ENCODE assay signal across 11 mouse cellular contexts in the genomic region with DNA sequence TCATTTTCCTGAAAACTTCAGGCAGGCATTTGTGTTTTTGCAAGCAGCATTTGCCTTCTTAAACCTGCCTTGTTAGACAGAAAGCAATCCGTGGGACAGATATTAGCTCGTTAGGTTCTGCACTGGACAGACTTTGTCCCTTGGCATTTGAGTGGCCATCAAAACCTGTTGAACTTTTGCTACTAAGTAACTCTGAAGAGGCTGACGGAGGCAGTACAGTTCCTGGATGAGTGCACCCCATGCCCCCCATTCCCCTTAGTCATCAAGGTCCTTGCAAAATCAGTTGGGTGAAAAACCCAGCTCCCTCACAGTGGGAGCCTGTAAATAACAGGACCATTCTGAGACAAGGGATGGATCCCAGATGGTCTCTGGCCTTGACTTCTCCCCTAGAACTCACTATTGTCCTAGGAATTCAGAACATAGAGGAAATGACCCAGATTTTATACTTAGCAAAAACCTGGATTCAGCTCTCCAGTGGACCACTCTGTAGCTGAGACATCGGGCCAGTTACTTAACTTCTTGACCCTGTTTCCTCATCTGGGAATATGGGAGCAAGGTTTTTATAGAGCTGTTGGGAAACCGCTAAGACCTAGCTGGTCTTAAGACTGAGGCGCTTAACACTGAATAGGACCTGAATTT. TPM values are rescaled to one million over a fixed set of nuclear protein-coding genes. Genes with fewer than 3 reads are reported as not detected.
DNase-seq lines count a peak whose midpoint lies in the region; ATAC-seq and TF ChIP-seq lines count a peak whose summit lies in the region.
"Had no signal": no experiment of that assay in that cellular context is flagged by ENCODE, and none has a peak within 500 bp of the region (broad histone marks: within the 10 kb centered on the region; RNA-seq: fewer than 3 reads in every experiment).

No protein-coding gene starts in this region.

- no peaks in the 10 kb centered on the region for H3K36me3 ChIP-seq in heart, embryonic 11.5 days (ENCODE audit: control insufficient read depth, insufficient read depth, low read length)
- H3K36me3 ChIP-seq in E14TG2a.4 (ENCODE audit: insufficient read depth, low read length) = peaks cover 59% of the 10 kb centered on the region
- H3K36me3 ChIP-seq in liver, embryonic 13.5 days = peaks cover 5% of the 10 kb centered on the region; the same call in 1 of the 2 replicates
- H3K36me3 ChIP-seq: heart, embryonic 13.5 days; limb, embryonic 15.5 days had no signal

- WGBS in heart, embryonic 11.5 days (ENCODE audit: insufficient replicate concordance) = 87% methylated on average over 6 of the region's 6 CpGs
- WGBS in liver, embryonic 13.5 days (ENCODE audit: insufficient replicate concordance) = 80% methylated on average over 6 of the region's 6 CpGs

- H3K27ac ChIP-seq in heart, embryonic 11.5 days (ENCODE audit: low read depth, low read length) = no peak overlapping the region
- H3K27ac ChIP-seq in liver, embryonic 13.5 days = no peak overlapping the region
- H3K27ac ChIP-seq: heart, embryonic 13.5 days; hindbrain, embryonic 14.5 days; limb, embryonic 15.5 days had no signal

- peaks cover 15% of the 10 kb centered on the region for H3K27me3 ChIP-seq in heart, embryonic 11.5 days (ENCODE audit: control insufficient read depth, insufficient read depth, low read length)
- H3K27me3 ChIP-seq in E14TG2a.4 (ENCODE audit: insufficient read depth, low read length) = no peaks in the 10 kb centered on the region
- H3K27me3 ChIP-seq in liver, embryonic 13.5 days = no peaks in the 10 kb centered on the region
- H3K27me3 ChIP-seq: limb, embryonic 15.5 days had no signal

- H3K9ac ChIP-seq in heart, embryonic 11.5 days (ENCODE audit: low read depth, low read length) = no peak overlapping the region
- no peak overlapping the region for H3K9ac ChIP-seq in liver, embryonic 13.5 days
- H3K9ac ChIP-seq: hindbrain, embryonic 14.5 days; limb, embryonic 15.5 days had no signal

- no peak overlapping the region for H3K4me2 ChIP-seq in heart, embryonic 11.5 days
- H3K4me2 ChIP-seq in liver, embryonic 13.5 days = peak overlapping the region; percentile 98

- no peak for ATAC-seq in heart, embryonic 11.5 days (replicated peaks; ENCODE audit: insufficient number of reproducible peaks, low FRiP score, low TSS enrichment)
- ATAC-seq in liver, embryonic 13.5 days (ENCODE audit: low read depth) = no peak

- H3K9me3 ChIP-seq in heart, embryonic 11.5 days (replicated peaks; ENCODE audit: control insufficient read depth, low read length) = no peaks in the 10 kb centered on the region
- H3K9me3 ChIP-seq in E14TG2a.4 (ENCODE audit: low read length) = peaks cover 42% of the 10 kb centered on the region
- no peaks in the 10 kb centered on the region for H3K9me3 ChIP-seq in liver, embryonic 13.5 days (replicated peaks)
- H3K9me3 ChIP-seq: heart, embryonic 13.5 days; limb, embryonic 15.5 days had no signal

- H3K4me3 ChIP-seq in heart, embryonic 11.5 days (ENCODE audit: low read depth, low read length) = no peak overlapping the region
- H3K4me3 ChIP-seq in E14TG2a.4 (replicated peaks; ENCODE audit: low read length) = peak overlapping the region; percentile 5; the same call in 1 of the 2 replicates
- no peak overlapping the region for H3K4me3 ChIP-seq in liver, embryonic 13.5 days (replicated peaks)

- peak; percentile 39 to 76 for DNase-seq in heart, adult 9 months (ENCODE audit: low spot score in 2 of 2)
- peak; percentile 54 for DNase-seq in kidney, adult 18-20 months
- no peak for DNase-seq in liver, embryonic 13.5 days
- DNase-seq in cerebellum, adult 9-10 months = no peak
- DNase-seq in cerebellum, adult 18-20 months = no peak
- DNase-seq: right cerebral cortex, postnatal 25 days had no signal

- peaks cover 6% of the 10 kb centered on the region; the same call in 1 of the 2 replicates for H3K4me1 ChIP-seq in heart, embryonic 11.5 days (ENCODE audit: control insufficient read depth, insufficient read depth, low read length)
- peaks cover 5% of the 10 kb centered on the region; the same call in 1 of the 2 replicates for H3K4me1 ChIP-seq in E14TG2a.4 (replicated peaks; ENCODE audit: low read depth, low read length)
- H3K4me1 ChIP-seq in liver, embryonic 13.5 days (replicated peaks) = peaks cover 45% of the 10 kb centered on the region

- no peak for TF ChIP-seq CTCF in E14TG2a.4 (conservative IDR thresholded peaks at IDR 0.05; ENCODE audit: low read length)

RNA-seq across cellular contexts. Expression of a gene that starts 30.5 kb away (rescaled TPM):
- 8.3 and 8.4 TPM in 2 replicates for polyA plus RNA-seq in heart, embryonic 11.5 days (2014; fragmentation: Nextera tagmentation; extraction: Ambion mirVana)
- 9.4 and 11.4 TPM in 2 replicates for polyA plus RNA-seq in liver, embryonic 13.5 days (2015; fragmentation: Nextera tagmentation; extraction: Ambion mirVana)

Comparison
In these comparisons a context has a peak if more than half of its experiments do, and no peak if none do; other contexts are left out.
1. DNase-seq: peak in heart, adult 9 months (2 of 2) and kidney, adult 18-20 months (single experiment); none in liver, embryonic 13.5 days (single experiment), cerebellum, adult 9-10 months (single experiment) and cerebellum, adult 18-20 months (0 of 2).